Mouse (Mus musculus): Measurements from ENCODE around the gene Cachd1.

GRCm38 (mm10) chr4:100988231-100988799 lies 211.8 kb downstream of the Cachd1 start:
- TF ChIP-seq CTCF (IDR thresholded peaks at IDR 0.05; ENCODE audit: control insufficient read depth, insufficient read depth, low read length): no peak
- TF ChIP-seq POLR2A (IDR thresholded peaks at IDR 0.05; ENCODE audit: borderline replicate concordance, control insufficient read depth, low read depth, low read length): no peak
